12 mouse cellular contexts compared by ENCODE assay signal in genomic region chr2:173057623-173058022, GRCm38 (mm10). TPM values are rescaled to one million over a fixed set of nuclear protein-coding genes. Genes with fewer than 3 reads are reported as not detected.
A peak's percentile ranks its signal among the peaks of the same experiment; 100 is the strongest.
DNase-seq lines count a peak whose midpoint lies in the region; ATAC-seq lines count a peak whose summit lies in the region.
"Had no signal": no experiment of that assay in that cellular context is flagged by ENCODE, and none has a peak within 500 bp of the region (broad histone marks: within the 10 kb centered on the region; RNA-seq: fewer than 3 reads in every experiment).

No protein-coding gene starts in this region.

- no peaks in the 10 kb centered on the region for H3K9me3 ChIP-seq in intestine, embryonic 15.5 days
- H3K9me3 ChIP-seq: G1E had no signal

- no peaks in the 10 kb centered on the region for H3K36me3 ChIP-seq in intestine, embryonic 15.5 days

- H3K9ac ChIP-seq in intestine, embryonic 15.5 days, result no peak overlapping the region

- H3K4me1 ChIP-seq in intestine, embryonic 15.5 days (replicated peaks), result peaks cover 9% of the 10 kb centered on the region

- no peak overlapping the region for H3K4me3 ChIP-seq in intestine, embryonic 15.5 days (replicated peaks)

- ATAC-seq in frontal cortex, adult (ENCODE audit: low TSS enrichment), result 0 out of 2 replicates have a peak, but pooled peaks have one; percentile 52
- peak; percentile 74 for ATAC-seq in intestine, embryonic 15.5 days
- ATAC-seq: inflammation-experienced regulatory T-cells, adult 6 months had no signal

- peak overlapping the region; percentile 27; the same call in 1 of the 2 replicates for H3K27ac ChIP-seq in intestine, embryonic 15.5 days

- 44% methylated on average over 10 of the region's 10 CpGs for WGBS in intestine, embryonic 15.5 days

- peak overlapping the region; percentile 7; the same call in 1 of the 2 replicates for H3K4me2 ChIP-seq in intestine, embryonic 15.5 days (replicated peaks)

- no peak for DNase-seq in frontal cortex, postnatal 14 days (ENCODE audit: low spot score in 2 of 2)
- peak; percentile 44 for DNase-seq in thymus, postnatal 4 days
- DNase-seq in thymus, postnatal 10 days (ENCODE audit: low spot score in 2 of 2), result no peak
- no peak for DNase-seq in urinary bladder, postnatal 4 days (ENCODE audit: low spot score in 2 of 2)
- no peak for DNase-seq in embryo, embryonic 10 days (ENCODE audit: low spot score)
- no peak for DNase-seq in lung, adult 18-20 months
- DNase-seq: cerebellum, postnatal 25 days; lung, postnatal 36 days had no signal

- no peaks in the 10 kb centered on the region for H3K27me3 ChIP-seq in intestine, embryonic 15.5 days (replicated peaks)

RNA-seq across cellular contexts. Expression of gene Rbm38, which starts 37.3 kb away (rescaled TPM):
- 46.6 and 49.2 TPM in 2 replicates for polyA plus RNA-seq in intestine, embryonic 15.5 days (2015; fragmentation: Nextera tagmentation; extraction: Ambion mirVana)

RNA-seq across cellular contexts. Expression of gene Rae1, which starts 57.7 kb away (rescaled TPM):
- polyA plus RNA-seq in intestine, embryonic 15.5 days (2015; fragmentation: Nextera tagmentation; extraction: Ambion mirVana), result 123 and 131 TPM in 2 replicates
